Mouse (Mus musculus) cerebellum, postnatal 25 days (tissue): ENCODE results near the gene Trnt1.
A peak's percentile ranks its signal among the peaks of the same experiment; 100 is the strongest.

ENCODE experiments used
- DNase-seq, 2 experiments: peaks; one replicate each; pipeline ENCODE4 v3.0.0; 2021; ENCODE audit warnings: mixed read lengths in 2 of 2

The Trnt1 gene

GRCm38 (mm10) chr6:106768640-106769289, at the start of gene Trnt1:
Gene Trnt1, plus strand, starts transcription at chr6:106769120.
- DNase-seq: peak; percentile 95 to 98

DNA sequence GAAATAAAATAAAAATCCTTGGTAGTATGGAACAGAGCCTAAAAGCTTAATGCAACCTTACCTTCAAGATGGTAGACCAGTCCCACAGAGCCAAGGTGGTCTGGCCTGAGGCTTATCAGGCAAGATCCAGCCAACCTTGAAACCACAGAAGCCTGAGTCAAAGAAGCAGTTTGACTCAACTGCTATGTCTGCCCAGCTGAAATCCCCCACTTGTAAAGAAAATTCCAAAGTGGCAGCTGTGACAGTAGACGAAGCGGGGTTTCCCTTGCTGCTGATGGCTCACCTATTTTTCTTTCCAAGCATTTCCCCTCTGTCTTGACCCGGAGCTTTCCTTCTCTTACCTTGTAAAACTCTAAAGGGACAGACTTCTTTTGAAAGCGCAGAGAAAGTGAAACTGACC, 43.3 kb upstream of the Trnt1 start:
- no peak for DNase-seq

DNA sequence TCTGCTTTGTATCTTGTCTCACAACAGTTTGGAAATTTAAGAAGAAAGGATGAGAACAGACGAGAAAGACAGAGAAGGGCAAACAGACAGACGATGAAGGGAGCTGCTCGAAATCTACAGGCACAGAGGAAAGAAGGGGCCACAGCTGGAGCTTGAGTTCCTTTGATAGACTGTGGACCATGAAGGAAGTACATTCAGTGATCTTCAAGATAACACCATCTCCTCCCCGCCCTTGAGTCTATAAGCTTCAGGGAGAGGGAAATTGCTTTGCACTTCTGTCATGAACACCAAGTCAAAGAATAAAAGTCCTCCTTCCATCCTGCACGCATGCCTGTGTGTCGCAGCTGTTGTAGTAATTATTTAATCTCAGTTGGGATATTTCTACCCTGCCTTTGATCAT, 42.8 kb upstream of the Trnt1 start:
- DNase-seq: no peak

GRCm38 (mm10) chr6:106727703-106728102, 41.2 kb upstream of the Trnt1 start:
- DNase-seq: no peak

DNA sequence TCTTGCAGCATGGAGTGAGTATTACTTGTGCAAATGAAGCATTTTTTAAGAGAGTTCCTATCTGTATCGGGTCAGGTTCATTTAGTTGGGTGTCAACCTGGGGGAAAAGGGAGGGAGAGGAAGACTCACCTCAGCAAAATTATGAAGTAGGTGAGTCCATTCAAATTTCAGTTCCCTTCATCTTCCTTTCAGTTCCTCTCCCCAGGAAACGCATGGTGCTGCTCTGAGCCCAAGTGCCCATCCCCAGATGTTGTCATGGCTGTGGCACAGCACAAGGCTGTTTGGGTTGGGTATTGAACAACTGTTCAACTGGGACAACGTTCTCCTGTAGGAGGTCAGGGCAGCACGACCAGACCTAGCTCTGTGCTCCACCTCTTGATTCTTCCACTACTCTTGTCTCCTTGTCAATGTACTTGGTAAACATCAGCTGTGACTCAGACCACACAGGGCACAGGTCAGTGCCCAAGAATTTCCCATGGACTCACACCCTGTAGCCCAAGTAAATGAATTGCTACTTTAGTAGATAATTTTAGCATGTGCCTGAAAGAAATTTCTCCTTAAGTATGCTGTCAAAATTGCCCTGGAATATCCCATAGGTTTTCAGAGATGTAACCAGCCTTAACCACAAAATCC, 39.1 kb upstream of the Trnt1 start:
- no peak for DNase-seq

DNA sequence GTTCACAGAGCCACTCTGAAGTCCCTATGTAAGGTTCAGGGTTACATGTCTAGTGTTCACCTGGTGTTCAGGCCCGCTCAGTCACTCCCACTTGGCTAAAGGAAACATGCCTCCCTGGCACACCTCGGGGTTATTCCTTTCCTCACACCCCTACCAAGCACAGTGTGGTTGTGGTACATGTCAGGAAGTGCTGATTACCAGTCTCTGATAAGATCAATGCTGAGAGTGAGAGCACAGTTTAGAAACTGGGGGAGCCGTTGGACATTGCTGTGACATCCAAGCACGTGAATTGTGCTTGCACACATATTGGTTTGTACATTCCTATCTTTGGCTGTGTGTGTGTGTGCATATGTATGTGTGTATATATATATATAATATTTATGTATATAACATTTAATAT, 36.4 kb upstream of the Trnt1 start:
- no peak for DNase-seq

DNA sequence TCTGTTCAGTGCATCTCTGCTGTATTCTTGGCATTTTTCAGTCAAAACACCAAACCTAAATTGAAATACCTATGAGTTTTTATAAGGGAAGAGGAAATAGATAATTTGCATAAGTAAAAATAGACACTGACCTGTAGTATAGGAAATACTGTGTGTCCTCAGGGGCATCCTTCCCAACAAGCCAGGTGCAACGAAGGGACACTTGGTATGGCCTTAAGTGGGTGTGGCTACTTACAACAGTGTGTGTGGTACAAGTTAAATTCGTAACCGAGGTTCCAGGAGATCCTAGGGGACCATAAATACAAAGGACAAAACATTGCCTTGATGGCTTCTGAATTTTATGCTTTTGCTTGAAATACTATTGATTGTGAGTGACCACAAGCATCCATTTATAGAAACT, 30.7 kb upstream of the Trnt1 start:
- DNase-seq: no peak

DNA sequence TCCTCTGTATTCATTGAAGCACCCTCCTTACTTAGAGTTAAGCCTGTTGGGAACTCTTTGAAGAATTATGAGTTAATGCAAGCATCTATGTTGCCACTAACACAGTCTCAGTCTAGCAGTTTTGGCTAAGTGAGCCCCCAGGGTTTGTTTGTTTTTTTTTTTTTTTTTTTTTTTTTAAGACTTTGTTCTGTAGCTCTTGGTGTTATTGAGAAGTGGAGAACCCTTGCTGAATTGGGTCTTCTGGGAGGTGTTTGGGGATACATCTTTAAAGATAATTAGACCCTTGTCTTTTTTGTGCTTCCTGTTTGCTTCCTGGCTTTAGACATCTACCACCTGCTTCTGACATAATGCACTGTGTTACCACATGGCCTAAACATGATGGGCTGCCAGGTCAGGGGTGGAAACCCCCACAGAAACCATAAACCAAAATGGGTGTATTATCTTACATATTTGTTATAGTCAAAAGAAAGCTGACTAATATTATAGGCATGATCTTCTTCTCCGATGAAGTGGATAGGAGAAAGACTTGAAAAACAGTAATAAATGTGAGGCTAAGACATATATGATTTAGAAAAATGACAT, 28.6 kb upstream of the Trnt1 start:
- DNase-seq: no peak

DNA sequence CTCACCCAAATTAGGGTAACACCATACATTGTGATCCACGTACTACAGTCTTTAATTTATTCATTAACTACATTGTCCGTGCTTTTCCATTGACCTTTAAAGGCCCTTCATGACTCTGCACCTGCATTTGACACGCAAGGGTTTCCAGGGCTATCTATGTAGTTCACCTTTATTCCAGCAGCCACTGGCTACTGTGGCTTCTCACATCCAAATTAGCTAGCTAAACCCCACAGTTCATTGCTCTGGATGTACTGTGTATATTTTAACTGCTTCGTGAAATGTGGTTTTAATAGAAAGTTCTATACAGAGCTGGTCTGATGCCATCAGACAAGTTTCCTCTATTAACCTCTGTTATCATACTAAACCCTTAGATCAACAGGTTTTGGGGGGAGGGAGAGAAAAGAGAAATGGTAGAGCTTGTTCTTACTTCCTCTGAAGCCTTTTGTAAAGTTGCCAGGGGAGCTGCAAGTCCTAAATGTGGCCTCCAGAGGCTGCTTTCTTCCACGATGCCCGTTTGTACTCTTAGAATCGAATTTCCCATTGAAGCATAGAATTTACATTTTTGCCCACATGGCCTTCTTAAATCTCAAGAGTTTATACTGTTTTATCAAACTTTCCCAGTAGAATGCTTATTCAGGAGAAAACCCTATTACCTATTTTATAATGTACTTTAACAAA, 25.2 kb upstream of the Trnt1 start:
- no peak for DNase-seq

DNA sequence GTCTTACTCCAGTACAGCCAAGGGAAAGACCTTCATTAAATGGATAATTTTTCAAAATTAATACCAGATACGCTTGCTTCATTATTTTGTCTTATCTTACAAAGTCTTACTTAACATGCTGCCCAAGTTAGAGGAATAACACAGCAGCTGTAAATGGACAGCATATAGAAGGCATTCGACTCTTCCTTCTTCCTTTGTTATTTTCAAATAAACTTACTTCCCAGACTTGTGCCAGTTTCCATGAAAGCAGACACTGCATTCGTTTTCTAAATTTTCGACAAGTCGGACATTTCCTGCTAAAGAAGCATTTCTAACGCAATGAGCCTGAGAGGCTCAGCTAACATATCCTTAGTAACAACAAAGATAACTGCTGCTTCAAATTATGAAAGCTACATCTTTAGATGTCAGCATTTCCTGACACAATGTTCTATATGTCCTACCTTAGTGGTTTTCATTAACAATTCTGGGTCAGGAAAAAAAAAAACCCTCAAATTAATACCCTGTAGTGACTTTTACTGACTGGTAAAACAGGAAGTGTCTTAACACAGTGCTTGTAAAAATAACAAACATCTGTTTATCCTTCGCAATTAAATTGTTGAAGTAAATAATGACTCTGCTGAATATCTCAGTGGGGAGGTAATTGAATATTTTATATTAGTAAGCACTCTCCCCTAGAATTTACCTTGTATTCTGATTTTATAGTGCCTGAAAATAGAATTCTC, 23.1 kb upstream of the Trnt1 start:
- DNase-seq: no peak

DNA sequence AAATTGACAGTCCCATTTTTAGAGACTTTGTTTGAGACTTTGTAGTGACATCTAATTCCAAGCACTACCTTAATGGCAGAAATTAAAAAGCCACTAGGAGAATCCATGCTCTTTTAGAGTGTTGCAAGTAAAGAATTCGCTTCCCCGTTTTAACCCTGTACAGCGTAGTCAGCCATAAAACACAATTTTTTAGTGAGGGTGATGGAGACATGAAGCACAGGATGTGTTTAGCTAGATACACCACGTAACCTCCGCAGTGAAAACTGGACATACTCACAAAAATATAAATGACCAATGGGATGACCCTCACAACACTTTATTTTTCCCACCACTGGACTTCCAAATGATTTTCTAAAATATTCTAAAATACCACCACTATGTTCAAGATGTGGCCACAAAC, 21.7 kb upstream of the Trnt1 start:
- DNase-seq: no peak

DNA sequence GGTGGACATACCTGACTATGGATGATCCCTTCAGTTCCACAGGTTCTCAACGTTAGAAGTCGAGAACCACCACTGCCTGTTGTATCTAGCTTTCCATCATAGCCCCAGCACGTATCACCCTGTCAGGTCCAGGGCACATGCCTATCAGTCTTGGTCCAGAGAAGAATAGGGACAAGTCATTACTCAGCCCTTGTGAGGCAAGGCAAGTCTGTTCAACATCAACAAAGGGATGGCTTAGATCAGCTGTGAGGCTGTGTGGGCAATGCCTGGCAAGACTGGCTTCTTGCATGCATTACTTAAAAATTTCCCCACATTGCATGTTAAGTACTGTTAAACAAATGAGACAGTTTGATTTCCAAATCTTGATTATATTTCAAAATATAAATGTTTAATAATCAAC, 21.1 kb upstream of the Trnt1 start:
- no peak for DNase-seq

DNA sequence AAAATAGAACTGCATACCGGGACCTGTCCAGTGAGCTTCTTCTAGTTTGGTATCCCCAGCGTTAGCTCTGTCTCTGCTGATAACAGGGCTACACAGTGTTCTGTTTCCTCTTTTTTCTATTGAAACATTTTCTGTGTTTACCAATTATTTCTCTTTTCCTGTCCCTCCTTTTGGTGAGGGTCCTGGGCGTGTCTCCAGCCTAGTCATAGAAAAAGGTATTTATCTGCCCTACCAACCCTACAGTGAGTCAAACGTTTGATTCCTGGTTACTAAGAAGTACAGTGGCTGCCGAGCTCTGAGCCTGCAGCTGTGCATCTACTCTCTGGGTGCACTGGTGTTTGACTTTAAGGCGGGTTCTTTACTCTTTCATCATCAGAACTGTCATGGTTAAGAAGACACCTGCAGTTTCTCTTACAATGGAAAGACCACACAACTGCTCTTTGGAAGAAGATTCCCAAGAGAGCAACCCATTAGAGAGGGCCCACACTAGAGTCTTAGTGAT, 20.0 kb upstream of the Trnt1 start, which contains the start of gene Il5ra:
Gene Il5ra (minus strand): TSS at position 151 of the 502 bp plus-strand sequence.
- DNase-seq: no peak

- no peak for DNase-seq
These were observed 18.6 kb upstream of the Trnt1 start for GRCm38 (mm10) chr6:106750291-106750690.

DNA sequence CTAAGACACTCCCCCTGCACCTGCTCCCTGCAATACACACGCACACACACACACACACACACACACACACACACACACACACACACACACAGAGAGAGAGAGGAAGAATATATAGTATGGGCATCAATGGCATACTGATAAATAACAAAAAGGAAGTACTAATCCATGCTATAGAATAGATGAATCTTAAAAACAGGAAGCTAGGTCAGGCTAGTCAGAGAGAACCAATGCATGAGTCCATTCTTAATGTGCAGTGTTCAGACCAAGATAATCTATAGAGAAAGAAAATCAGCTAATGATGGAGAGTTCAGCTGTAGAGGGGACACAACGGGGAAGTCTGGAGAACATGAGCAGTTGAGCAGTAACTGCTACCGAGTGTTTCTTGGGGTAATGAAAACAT, 10.6 kb upstream of the Trnt1 start:
- no peak for DNase-seq

DNA sequence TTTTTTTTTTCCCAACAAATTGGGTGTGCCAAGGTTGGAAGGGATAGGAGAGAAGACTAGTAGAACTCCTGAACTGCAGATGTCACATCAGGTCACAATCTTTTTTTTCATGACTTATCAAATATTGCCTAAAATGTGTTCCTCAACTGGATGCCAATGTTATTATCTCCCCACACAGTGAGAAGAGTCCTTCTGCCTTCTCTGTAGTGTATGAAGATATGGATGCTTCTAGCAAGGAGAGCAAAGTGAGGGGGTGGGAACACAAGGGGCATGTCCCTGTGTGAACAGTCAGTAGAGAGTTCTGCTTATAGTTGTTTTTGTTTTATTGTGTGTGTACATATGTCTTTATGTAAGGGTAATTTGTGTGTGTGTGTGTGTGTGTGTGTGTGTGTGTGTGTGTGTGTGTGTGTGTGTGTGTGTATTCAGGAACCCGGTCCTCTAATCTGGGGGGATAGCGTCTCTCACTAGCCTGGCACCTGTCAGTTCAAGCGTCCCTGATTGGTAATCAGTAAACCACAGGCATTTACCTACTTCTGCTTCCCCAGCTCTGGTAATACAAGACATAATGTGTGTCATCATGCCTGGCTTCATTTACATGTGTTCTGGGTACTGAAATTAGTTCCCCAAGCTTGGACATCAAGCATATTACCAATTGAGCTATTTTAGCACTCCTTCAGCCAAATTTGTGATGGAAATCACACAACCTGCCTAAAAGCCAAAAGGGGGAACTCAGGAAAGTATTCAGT, 8.3 kb upstream of the Trnt1 start:
- DNase-seq: no peak

DNA sequence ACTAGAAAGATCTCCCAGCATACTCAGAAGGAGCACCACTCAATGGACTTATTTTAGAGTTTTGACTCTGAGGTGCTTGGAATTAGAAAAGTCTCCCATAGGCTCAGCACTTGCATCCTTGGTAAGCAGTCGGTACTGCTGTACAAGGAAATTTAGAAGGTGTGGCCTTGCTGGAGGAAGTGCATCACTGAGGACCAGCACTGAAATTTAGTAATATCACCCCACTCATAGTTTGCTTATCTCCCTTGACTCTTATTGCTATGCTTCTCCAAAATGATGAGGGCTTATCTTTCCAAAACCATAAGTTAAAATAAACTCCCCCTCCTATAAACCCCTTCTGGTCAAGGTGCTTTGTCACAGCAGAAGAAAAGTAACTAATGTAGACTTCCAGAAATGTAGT, 7.4 kb upstream of the Trnt1 start:
- DNase-seq: no peak

DNA sequence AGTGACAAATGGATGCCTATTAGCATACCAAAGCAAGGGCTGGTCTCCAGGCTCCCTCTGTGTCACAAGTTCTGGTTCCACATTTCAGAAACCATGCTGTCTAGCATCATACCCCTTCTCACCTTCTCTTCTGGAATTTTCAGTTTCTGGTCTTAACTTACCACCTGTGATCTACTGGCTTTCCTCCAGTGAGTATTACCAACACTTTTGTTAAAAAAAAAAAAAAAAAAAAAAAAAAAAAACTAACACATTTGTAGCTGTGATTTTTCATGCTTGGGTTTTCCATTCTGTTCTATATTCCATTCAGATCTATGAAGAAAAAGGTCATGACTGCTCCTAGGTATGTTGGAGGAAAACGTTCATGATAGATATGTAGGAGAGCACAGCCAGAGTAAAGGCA, 3.0 kb upstream of the Trnt1 start:
- DNase-seq: no peak

- no peak for DNase-seq
These were observed 2.1 kb upstream of the Trnt1 start for GRCm38 (mm10) chr6:106766774-106767173.

DNA sequence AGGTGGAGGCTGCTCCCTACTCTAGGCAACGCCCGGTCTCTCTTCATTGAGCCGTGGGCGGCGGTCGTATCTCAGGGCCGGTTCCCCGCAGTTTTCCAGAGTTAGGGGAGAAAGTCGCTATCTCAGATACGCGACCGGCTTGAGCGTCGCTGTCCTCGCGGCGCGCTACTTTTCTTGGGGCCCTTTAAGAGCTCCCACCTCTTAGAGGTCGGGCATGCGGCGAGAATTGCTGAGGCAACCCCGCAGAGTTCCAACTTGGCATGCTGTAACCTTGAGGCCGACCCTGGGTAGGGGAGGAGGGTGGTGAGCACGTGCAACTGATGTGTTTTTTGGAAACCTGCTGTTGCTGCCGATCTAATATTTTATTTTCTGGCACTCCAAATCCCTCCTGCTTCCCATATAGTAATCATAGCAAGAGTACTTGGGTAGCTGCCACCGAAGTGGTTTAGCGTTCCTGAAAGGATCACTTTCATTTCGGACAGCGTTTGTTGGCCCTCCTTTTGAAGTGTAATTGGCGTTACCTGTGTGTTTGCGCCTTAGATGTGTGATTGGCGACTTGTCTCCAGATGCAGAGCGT, 458 bp downstream of the Trnt1 start:
- DNase-seq: peak in 1 of 2 experiments; percentile 11

DNA sequence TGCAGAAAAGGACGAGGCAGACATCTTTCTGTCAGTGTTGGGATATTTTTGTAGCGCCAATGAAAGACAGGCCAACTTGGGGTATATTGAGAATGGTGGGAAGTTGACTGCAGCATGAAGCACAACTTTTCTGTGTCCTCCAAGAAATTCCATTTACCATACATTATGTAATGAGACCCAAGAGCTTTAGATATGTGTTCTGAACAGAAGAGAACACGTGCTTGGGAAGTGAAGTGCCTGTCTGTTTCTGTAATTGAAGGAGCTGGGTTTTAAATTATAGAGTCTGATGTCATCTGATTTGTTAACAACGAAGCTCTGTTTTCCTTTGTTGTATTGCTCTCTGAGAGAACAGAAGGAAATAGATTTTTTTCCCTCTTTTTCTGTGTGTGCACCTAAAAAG, 1.1 kb downstream of the Trnt1 start:
- DNase-seq: no peak

GRCm38 (mm10) chr6:106787138-106787537, 18.2 kb downstream of the Trnt1 start:
- no peak for DNase-seq
